Mouse (Mus musculus) NIH3T3 (cell line): ENCODE measurements around the gene Serpina16.
"Not testable (repeated sequence)": the region's sequence is repeated elsewhere in the genome, so short reads cannot be mapped to it uniquely, and the experiment has no call there.

Experiments used
- DNase-seq: peaks from one replicate; pipeline ENCODE4 v3.0.0-alpha.2; 2012; ENCODE audit warnings: low read depth

The Serpina16 gene

GRCm38 (mm10) chr12:103676039-103676438 is at the start of gene Serpina16:
Gene Serpina16, minus strand, starts transcription at chr12:103676139.
- DNase-seq = no peak

- peak; percentile 19 for DNase-seq
Observed at GRCm38 (mm10) chr12:103711537-103711936, 35.6 kb upstream of the Serpina16 start.

- no peak for DNase-seq
Observed at GRCm38 (mm10) chr12:103710405-103710804, 34.5 kb upstream of the Serpina16 start.

GRCm38 (mm10) chr12:103706113-103706512 is 30.2 kb upstream of the Serpina16 start:
- no peak for DNase-seq

- DNase-seq = no peak
Observed at GRCm38 (mm10) chr12:103705547-103705946, 29.6 kb upstream of the Serpina16 start.

- no peak for DNase-seq
Observed at GRCm38 (mm10) chr12:103700144-103700750, 24.3 kb upstream of the Serpina16 start.

GRCm38 (mm10) chr12:103695429-103695828 is 19.5 kb upstream of the Serpina16 start, which contains the start of gene Serpina1f:
Gene Serpina1f, minus strand, starts transcription at chr12:103695529.
- no peak for DNase-seq

GRCm38 (mm10) chr12:103688221-103688814 is 12.4 kb upstream of the Serpina16 start:
- no peak for DNase-seq

- DNase-seq = no peak
Observed at GRCm38 (mm10) chr12:103687021-103687420, 11.1 kb upstream of the Serpina16 start.

- no peak for DNase-seq
Observed at GRCm38 (mm10) chr12:103686050-103686449, 10.1 kb upstream of the Serpina16 start.

GRCm38 (mm10) chr12:103685386-103685785 is 9.4 kb upstream of the Serpina16 start:
- no peak for DNase-seq

- DNase-seq = peak; percentile 58
Observed at GRCm38 (mm10) chr12:103683775-103684174, 7.8 kb upstream of the Serpina16 start.

GRCm38 (mm10) chr12:103681739-103682138 is 5.8 kb upstream of the Serpina16 start:
- no peak for DNase-seq

GRCm38 (mm10) chr12:103681169-103681568 is 5.2 kb upstream of the Serpina16 start:
- DNase-seq = no peak

- DNase-seq = not testable (repeated sequence)
Observed at GRCm38 (mm10) chr12:103679853-103680252, 3.9 kb upstream of the Serpina16 start.

- peak; percentile 58 for DNase-seq
Observed at GRCm38 (mm10) chr12:103673179-103673578, 2.8 kb downstream of the Serpina16 start.

GRCm38 (mm10) chr12:103671483-103671882 is 4.5 kb downstream of the Serpina16 start:
- DNase-seq = no peak

- no peak for DNase-seq
Observed at GRCm38 (mm10) chr12:103670964-103671363, 5.0 kb downstream of the Serpina16 start.

GRCm38 (mm10) chr12:103670344-103670743 is 5.6 kb downstream of the Serpina16 start:
- DNase-seq = no peak

GRCm38 (mm10) chr12:103665286-103665685 is 10.7 kb downstream of the Serpina16 start:
- DNase-seq = no peak

- not testable (repeated sequence) for DNase-seq
Observed at GRCm38 (mm10) chr12:103662053-103662452, 13.9 kb downstream of the Serpina16 start.

- DNase-seq = no peak
Observed at GRCm38 (mm10) chr12:103660076-103660475, 15.9 kb downstream of the Serpina16 start.

GRCm38 (mm10) chr12:103659171-103659570 is 16.8 kb downstream of the Serpina16 start:
- DNase-seq = no peak

GRCm38 (mm10) chr12:103657991-103658390 is 17.9 kb downstream of the Serpina16 start:
- DNase-seq = no peak
